Mouse (Mus musculus): ENCODE results near the gene Slc44a1. TPM values are rescaled to one million over a fixed set of nuclear protein-coding genes. Genes with fewer than 3 reads are reported as not detected.
A peak's percentile ranks its signal among the peaks of the same experiment; 100 is the strongest.

The Slc44a1 gene
- polyA plus RNA-seq (2014; fragmentation: Nextera tagmentation; extraction: Ambion mirVana), result 16.2 and 16.6 TPM in 2 replicates

- peak within 1 kb of the TSS; percentile 97 for H3K4me2 ChIP-seq (ENCODE audit: low read depth, low read length, severe bottlenecking)
- H3K9ac ChIP-seq (ENCODE audit: low read length), result peak within 1 kb of the TSS; percentile 78
- no peaks in the 10 kb centered on the region for H3K9me3 ChIP-seq (ENCODE audit: control insufficient read depth, low read length)
- peak within 1 kb of the TSS; percentile 62 for H3K27ac ChIP-seq (ENCODE audit: low read depth, low read length)
- under 1% methylated on average over 66 of the region's 122 CpGs for WGBS
- peak; percentile 96 for ATAC-seq (replicated peaks; ENCODE audit: low FRiP score)
- H3K36me3 ChIP-seq (ENCODE audit: control insufficient read depth, insufficient read depth, low read length), result no peaks in the 10 kb centered on the region
- 0 out of 2 replicates have a peak, but pooled peaks cover 2% of the 10 kb centered on the region for H3K4me1 ChIP-seq (replicated peaks; ENCODE audit: control insufficient read depth, insufficient read depth, low read length)
- peak within 1 kb of the TSS; percentile 56 for H3K4me3 ChIP-seq (ENCODE audit: low read depth, low read length)
- no peaks in the 10 kb centered on the region; the same call in 1 of the 2 replicates for H3K27me3 ChIP-seq (ENCODE audit: control insufficient read depth, insufficient read depth, low read length)
- DNase-seq (ENCODE audit: low spot score), result peak; percentile 95
These were observed at the start of gene Slc44a1 for GRCm38 (mm10) chr4:53440010-53440815. Slc44a1 (plus strand) TSS chr4:53440413.

GRCm38 (mm10) chr4:53395002-53395401 is 45.2 kb upstream of the Slc44a1 start:
- no peaks in the 10 kb centered on the region for H3K36me3 ChIP-seq (ENCODE audit: control insufficient read depth, insufficient read depth, low read length)
- no peak overlapping the region for H3K4me3 ChIP-seq (ENCODE audit: low read depth, low read length)
- no peaks in the 10 kb centered on the region for H3K27me3 ChIP-seq (ENCODE audit: control insufficient read depth, insufficient read depth, low read length)
- DNase-seq (ENCODE audit: low spot score) (no peak), ATAC-seq (replicated peaks; ENCODE audit: low FRiP score) (no peak)
- 82% methylated on average over 3 of the region's 3 CpGs for WGBS
- no peak overlapping the region for H3K27ac ChIP-seq (ENCODE audit: low read depth, low read length)
- H3K4me2 ChIP-seq (ENCODE audit: low read depth, low read length, severe bottlenecking), result no peak overlapping the region
- H3K9me3 ChIP-seq (ENCODE audit: control insufficient read depth, low read length), result no peaks in the 10 kb centered on the region
- H3K4me1 ChIP-seq (replicated peaks; ENCODE audit: control insufficient read depth, insufficient read depth, low read length), result no peaks in the 10 kb centered on the region
- no peak overlapping the region for H3K9ac ChIP-seq (ENCODE audit: low read length)

- no peaks in the 10 kb centered on the region for H3K36me3 ChIP-seq (ENCODE audit: control insufficient read depth, insufficient read depth, low read length)
- H3K27ac ChIP-seq (ENCODE audit: low read depth, low read length), result no peak overlapping the region
- no peak for DNase-seq (ENCODE audit: low spot score)
- no peaks in the 10 kb centered on the region for H3K9me3 ChIP-seq (ENCODE audit: control insufficient read depth, low read length)
- no peak overlapping the region for H3K4me2 ChIP-seq (ENCODE audit: low read depth, low read length, severe bottlenecking)
- no peak overlapping the region for H3K4me3 ChIP-seq (ENCODE audit: low read depth, low read length)
- no peak for ATAC-seq (replicated peaks; ENCODE audit: low FRiP score)
- no peak overlapping the region for H3K9ac ChIP-seq (ENCODE audit: low read length)
- WGBS, result 88% methylated on average over 11 of the region's 11 CpGs
- H3K27me3 ChIP-seq (ENCODE audit: control insufficient read depth, insufficient read depth, low read length), result no peaks in the 10 kb centered on the region
- H3K4me1 ChIP-seq (replicated peaks; ENCODE audit: control insufficient read depth, insufficient read depth, low read length), result no peaks in the 10 kb centered on the region
These were observed 43.5 kb upstream of the Slc44a1 start for GRCm38 (mm10) chr4:53396623-53397192.

- WGBS, result 75% methylated on average over 4 of the region's 4 CpGs
These were observed 42.7 kb upstream of the Slc44a1 start for GRCm38 (mm10) chr4:53397280-53398117.

GRCm38 (mm10) chr4:53398561-53398960 is 41.7 kb upstream of the Slc44a1 start:
- no peak overlapping the region for H3K9ac ChIP-seq (ENCODE audit: low read length)
- H3K27me3 ChIP-seq (ENCODE audit: control insufficient read depth, insufficient read depth, low read length), result no peaks in the 10 kb centered on the region
- no peak overlapping the region for H3K27ac ChIP-seq (ENCODE audit: low read depth, low read length)
- no peak overlapping the region for H3K4me3 ChIP-seq (ENCODE audit: low read depth, low read length)
- ATAC-seq (replicated peaks; ENCODE audit: low FRiP score) (no peak), DNase-seq (ENCODE audit: low spot score) (no peak)
- 64% methylated on average over 5 of the region's 5 CpGs for WGBS
- no peak overlapping the region for H3K4me2 ChIP-seq (ENCODE audit: low read depth, low read length, severe bottlenecking)
- H3K9me3 ChIP-seq (ENCODE audit: control insufficient read depth, low read length), result no peaks in the 10 kb centered on the region
- no peaks in the 10 kb centered on the region for H3K36me3 ChIP-seq (ENCODE audit: control insufficient read depth, insufficient read depth, low read length)
- no peaks in the 10 kb centered on the region for H3K4me1 ChIP-seq (replicated peaks; ENCODE audit: control insufficient read depth, insufficient read depth, low read length)

More at GRCm38 (mm10) chr4:53397280-53398117, 42.7 kb upstream of the Slc44a1 start:
- H3K27me3 ChIP-seq (ENCODE audit: control insufficient read depth, insufficient read depth, low read length), result no peaks in the 10 kb centered on the region
- no peaks in the 10 kb centered on the region for H3K9me3 ChIP-seq (ENCODE audit: control insufficient read depth, low read length)
- no peak overlapping the region for H3K27ac ChIP-seq (ENCODE audit: low read depth, low read length)
- H3K9ac ChIP-seq (ENCODE audit: low read length), result no peak overlapping the region
- DNase-seq (ENCODE audit: low spot score), result no peak
- no peak overlapping the region for H3K4me2 ChIP-seq (ENCODE audit: low read depth, low read length, severe bottlenecking)
- no peak for ATAC-seq (replicated peaks; ENCODE audit: low FRiP score)
- no peak overlapping the region for H3K4me3 ChIP-seq (ENCODE audit: low read depth, low read length)
- no peaks in the 10 kb centered on the region for H3K36me3 ChIP-seq (ENCODE audit: control insufficient read depth, insufficient read depth, low read length)
- H3K4me1 ChIP-seq (replicated peaks; ENCODE audit: control insufficient read depth, insufficient read depth, low read length), result no peaks in the 10 kb centered on the region

GRCm38 (mm10) chr4:53399428-53399827 is 40.8 kb upstream of the Slc44a1 start:
- H3K4me1 ChIP-seq (replicated peaks; ENCODE audit: control insufficient read depth, insufficient read depth, low read length), result no peaks in the 10 kb centered on the region
- no peaks in the 10 kb centered on the region for H3K9me3 ChIP-seq (ENCODE audit: control insufficient read depth, low read length)
- no peak overlapping the region for H3K4me2 ChIP-seq (ENCODE audit: low read depth, low read length, severe bottlenecking)
- no peak overlapping the region for H3K27ac ChIP-seq (ENCODE audit: low read depth, low read length)
- no peak overlapping the region for H3K9ac ChIP-seq (ENCODE audit: low read length)
- ATAC-seq (replicated peaks; ENCODE audit: low FRiP score), result no peak
- no peaks in the 10 kb centered on the region for H3K36me3 ChIP-seq (ENCODE audit: control insufficient read depth, insufficient read depth, low read length)
- WGBS, result 92% methylated on average over 1 of the region's 1 CpGs
- H3K27me3 ChIP-seq (ENCODE audit: control insufficient read depth, insufficient read depth, low read length), result no peaks in the 10 kb centered on the region
- DNase-seq (ENCODE audit: low spot score), result no peak
- no peak overlapping the region for H3K4me3 ChIP-seq (ENCODE audit: low read depth, low read length)

GRCm38 (mm10) chr4:53403386-53403785 is 36.8 kb upstream of the Slc44a1 start:
- H3K27me3 ChIP-seq (ENCODE audit: control insufficient read depth, insufficient read depth, low read length), result no peaks in the 10 kb centered on the region
- H3K4me2 ChIP-seq (ENCODE audit: low read depth, low read length, severe bottlenecking), result no peak overlapping the region
- no peak overlapping the region for H3K4me3 ChIP-seq (ENCODE audit: low read depth, low read length)
- H3K36me3 ChIP-seq (ENCODE audit: control insufficient read depth, insufficient read depth, low read length), result no peaks in the 10 kb centered on the region
- no peak for DNase-seq (ENCODE audit: low spot score)
- no peaks in the 10 kb centered on the region for H3K9me3 ChIP-seq (ENCODE audit: control insufficient read depth, low read length)
- H3K27ac ChIP-seq (ENCODE audit: low read depth, low read length), result no peak overlapping the region
- ATAC-seq (replicated peaks; ENCODE audit: low FRiP score), result no peak
- H3K9ac ChIP-seq (ENCODE audit: low read length), result no peak overlapping the region
- 95% methylated on average over 12 of the region's 12 CpGs for WGBS
- no peaks in the 10 kb centered on the region for H3K4me1 ChIP-seq (replicated peaks; ENCODE audit: control insufficient read depth, insufficient read depth, low read length)

- no peaks in the 10 kb centered on the region for H3K36me3 ChIP-seq (ENCODE audit: control insufficient read depth, insufficient read depth, low read length)
These were observed 35.7 kb upstream of the Slc44a1 start for GRCm38 (mm10) chr4:53404431-53404925.

More at GRCm38 (mm10) chr4:53404431-53404925, 35.7 kb upstream of the Slc44a1 start:
- ATAC-seq (replicated peaks; ENCODE audit: low FRiP score), result no peak
- Histone ChIP-seq H3K4me1 (replicated peaks; ENCODE audit: control insufficient read depth, insufficient read depth, low read length) (no peaks in the 10 kb centered on the region), H3K9ac (ENCODE audit: low read length) (no peak overlapping the region), H3K4me2 (ENCODE audit: low read depth, low read length, severe bottlenecking) (no peak overlapping the region), H3K4me3 (ENCODE audit: low read depth, low read length) (no peak overlapping the region), H3K27me3 (ENCODE audit: control insufficient read depth, insufficient read depth, low read length) (no peaks in the 10 kb centered on the region), H3K9me3 (ENCODE audit: control insufficient read depth, low read length) (no peaks in the 10 kb centered on the region), H3K27ac (ENCODE audit: low read depth, low read length) (no peak overlapping the region)
- WGBS, result 88% methylated on average over 6 of the region's 6 CpGs
- no peak for DNase-seq (ENCODE audit: low spot score)

All from forebrain, embryonic 11.5 days (tissue).